Mouse (Mus musculus) C2C12 (cell line): ENCODE measurements around the gene Cacna1e. TPM values are rescaled to one million over a fixed set of nuclear protein-coding genes. Genes with fewer than 3 reads are reported as not detected.

ENCODE experiments used
- H3K27me3 ChIP-seq: one replicate; pipeline ENCODE4 v1.6.1; 2011; ENCODE audit not compliant: control insufficient read depth, insufficient read depth, insufficient read length
- H3K36me3 ChIP-seq: one replicate; pipeline ENCODE4 v1.6.1; 2011; ENCODE audit not compliant: control insufficient read depth, insufficient read depth
- H3K4me3 ChIP-seq: one replicate; pipeline ENCODE4 v1.5.1; 2011; ENCODE audit warnings: mild to moderate bottlenecking, control low read depth; ENCODE audit not compliant: poor library complexity, insufficient read depth, severe bottlenecking
- H3K79me2 ChIP-seq: one replicate; pipeline ENCODE4 v1.6.1; 2011; ENCODE audit not compliant: control insufficient read depth, insufficient read depth
- H3K79me3 ChIP-seq: one replicate; pipeline ENCODE4 v1.6.1; 2011; ENCODE audit warnings: low read depth, control low read depth
- H3ac ChIP-seq: one replicate; pipeline ENCODE3; 2011; ENCODE audit warnings: low read depth; ENCODE audit not compliant: control insufficient read depth, insufficient read length
- CEBPB ChIP-seq: IDR thresholded peaks from one replicate; pipeline ENCODE4 v1.6.1; 2011; ENCODE audit warnings: low read depth, mild to moderate bottlenecking, control low read depth, moderate library complexity
- CTCF ChIP-seq: IDR thresholded peaks from one replicate; pipeline ENCODE4 v1.5.1; 2011; ENCODE audit not compliant: control insufficient read depth, insufficient read depth, insufficient read length
- FOSL1 ChIP-seq: IDR thresholded peaks from one replicate; pipeline ENCODE4 v1.8.0; 2011; ENCODE audit warnings: mild to moderate bottlenecking, low read length; ENCODE audit not compliant: poor library complexity, insufficient read depth, severe bottlenecking
- MAX ChIP-seq: IDR thresholded peaks from one replicate; pipeline ENCODE4 v1.6.1; 2011; ENCODE audit warnings: mild to moderate bottlenecking, control low read depth
- MYOD1 ChIP-seq: IDR thresholded peaks from one replicate; pipeline ENCODE4 v1.6.1; 2011; ENCODE audit warnings: low read depth; ENCODE audit not compliant: control insufficient read depth, insufficient read length
- MYOG ChIP-seq: IDR thresholded peaks from one replicate; pipeline ENCODE4 v1.6.1; 2011; ENCODE audit not compliant: control insufficient read depth, insufficient read length; ENCODE audit errors: extremely low read depth
- USF1 ChIP-seq: IDR thresholded peaks from one replicate; pipeline ENCODE4 v1.6.1; 2011; ENCODE audit warnings: low read depth, mild to moderate bottlenecking, control low read depth, moderate library complexity
- polyA plus RNA-seq: library from polyadenylated mRNA; unstranded; fragments of >200 nt; fragmentation: generic; extraction: Trizol; gene quantifications from one replicate; pipeline ENCODE4 v1.2.1, GENCODE M21; 2012; ENCODE audit warnings: missing spikeins

Cacna1e gene
- polyA plus RNA-seq, 1 experiment = not detected

DNA sequence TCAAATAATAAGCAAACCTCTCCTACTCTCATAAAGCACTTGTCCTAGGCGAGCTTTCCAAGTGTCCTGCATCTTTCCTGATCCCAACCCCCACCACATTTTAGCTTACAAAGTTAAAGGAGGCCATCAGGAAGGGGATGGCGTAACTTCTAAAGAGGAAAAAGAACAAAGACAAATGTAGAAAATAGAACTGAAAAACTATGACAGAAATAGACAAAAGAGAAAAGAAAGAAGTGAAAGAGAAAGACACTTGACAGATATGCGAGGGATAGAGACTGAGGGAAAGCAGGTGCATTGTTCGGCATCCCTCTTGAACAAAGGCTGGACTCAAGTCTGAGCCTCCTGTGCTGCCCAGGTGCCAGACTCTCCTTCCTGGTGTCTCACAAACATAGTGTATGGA lies 246.5 kb downstream of the Cacna1e start:
- Histone ChIP-seq H3ac (no peak overlapping the region), H3K27me3 (no peaks in the 10 kb centered on the region), H3K79me2 (no peaks in the 10 kb centered on the region), H3K4me3 (no peak overlapping the region), H3K36me3 (no peaks in the 10 kb centered on the region), H3K79me3 (no peaks in the 10 kb centered on the region)
- TF ChIP-seq MYOD1 (no peak), CEBPB (no peak), MYOG (no peak), USF1 (no peak), MAX (no peak), CTCF (no peak), FOSL1 (no peak)

DNA sequence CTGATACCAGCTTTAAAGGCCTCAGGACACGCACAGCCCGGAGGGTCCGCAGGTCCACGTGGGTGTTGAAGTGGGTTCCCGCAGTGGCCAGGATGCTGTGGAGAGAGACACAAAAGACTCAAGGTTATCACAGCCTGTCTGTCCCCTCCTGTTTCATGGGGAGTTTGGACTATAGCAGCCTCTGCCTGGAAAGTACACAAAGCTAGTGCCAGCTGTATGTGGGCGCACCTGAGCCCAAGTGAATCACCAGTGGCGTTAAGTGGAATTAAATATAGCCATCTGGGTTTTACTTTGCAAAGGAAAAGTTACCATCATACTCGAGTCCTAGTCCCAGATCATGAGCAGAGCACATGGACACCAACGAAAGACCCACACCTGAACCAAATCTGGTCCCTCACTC lies 248.5 kb downstream of the Cacna1e start:
- Histone ChIP-seq H3ac (no peak overlapping the region), H3K27me3 (no peaks in the 10 kb centered on the region), H3K36me3 (no peaks in the 10 kb centered on the region), H3K79me2 (no peaks in the 10 kb centered on the region), H3K79me3 (no peaks in the 10 kb centered on the region), H3K4me3 (no peak overlapping the region)
- TF ChIP-seq USF1 = no peak
- no peak for TF ChIP-seq MAX
- TF ChIP-seq FOSL1 = no peak
- TF ChIP-seq MYOG = no peak
- no peak for TF ChIP-seq CTCF
- TF ChIP-seq CEBPB = no peak
- no peak for TF ChIP-seq MYOD1

DNA sequence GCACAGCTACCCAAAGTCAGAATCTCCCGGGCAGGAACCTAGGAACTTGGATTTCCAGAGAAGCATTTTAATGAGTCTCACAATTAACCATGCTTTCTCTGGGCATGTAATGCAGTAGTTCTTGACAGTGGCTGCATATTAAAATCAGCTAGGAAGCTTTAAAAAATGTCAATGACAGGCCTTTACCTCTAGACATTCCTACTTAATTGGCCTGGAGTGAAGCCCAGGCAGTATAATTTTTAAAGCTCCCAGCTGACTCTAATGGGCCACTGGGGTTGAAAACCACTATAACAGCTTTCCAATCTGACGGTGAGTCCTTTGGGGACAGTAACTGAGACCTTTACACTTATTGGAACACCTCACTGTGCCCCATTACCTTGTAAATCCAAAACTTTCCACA lies 251.4 kb downstream of the Cacna1e start:
- H3K27me3 ChIP-seq = no peaks in the 10 kb centered on the region
- H3K79me3 ChIP-seq = no peaks in the 10 kb centered on the region
- H3ac ChIP-seq = no peak overlapping the region
- H3K36me3 ChIP-seq = no peaks in the 10 kb centered on the region
- H3K4me3 ChIP-seq = no peak overlapping the region
- TF ChIP-seq USF1 = no peak
- TF ChIP-seq MYOD1 = no peak
- no peak for TF ChIP-seq CTCF
- TF ChIP-seq CEBPB = no peak
- TF ChIP-seq MYOG = no peak
- no peak for TF ChIP-seq MAX
- no peak for TF ChIP-seq FOSL1
- H3K79me2 ChIP-seq = no peaks in the 10 kb centered on the region

DNA sequence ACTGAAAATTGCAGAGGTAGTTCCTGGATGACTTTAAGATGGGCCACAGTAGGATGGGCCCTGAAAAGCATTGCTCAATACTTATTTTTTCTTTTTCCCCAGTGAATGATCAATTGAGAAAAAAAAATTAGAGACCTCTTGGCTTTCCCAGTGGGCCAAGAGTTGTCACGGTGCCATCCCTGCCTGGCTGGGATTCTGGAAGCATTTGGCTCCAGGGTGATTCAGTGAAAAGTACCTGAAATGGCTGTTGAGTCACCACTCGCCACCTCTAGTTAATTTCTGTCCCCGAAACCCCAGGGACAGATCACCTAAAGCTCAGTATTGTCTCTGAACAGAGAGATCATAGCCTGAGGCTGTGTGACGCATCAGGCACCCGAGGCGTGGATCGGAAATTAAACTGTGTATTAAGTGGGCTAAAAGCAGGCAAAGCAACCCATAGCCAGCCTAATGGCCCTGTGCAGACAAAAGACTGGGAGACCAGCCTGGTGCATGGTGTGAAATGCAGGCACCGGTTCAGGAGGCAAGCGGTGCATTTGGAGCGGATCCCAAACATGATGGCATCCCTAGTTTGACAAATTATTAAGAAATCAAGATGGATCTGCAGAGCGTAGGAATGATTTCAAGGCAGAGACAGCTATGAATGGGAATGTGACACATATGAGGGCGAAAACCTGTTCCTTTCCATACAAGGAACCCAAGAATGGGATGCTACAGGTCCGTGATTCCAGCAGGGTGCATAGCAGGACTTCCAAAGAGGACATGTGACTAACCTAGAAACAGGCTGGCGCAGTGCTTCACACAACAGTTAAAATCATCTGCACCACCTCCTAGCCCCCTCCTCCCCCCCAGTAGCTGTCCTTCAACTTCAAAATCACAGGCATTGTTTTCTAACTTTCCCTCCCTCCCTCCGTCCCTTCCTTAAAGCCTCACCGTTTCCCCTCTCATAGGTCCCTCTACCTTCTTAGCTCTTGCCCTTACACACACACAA lies 261.3 kb downstream of the Cacna1e start:
- TF ChIP-seq CEBPB = no peak
- no peak for TF ChIP-seq MAX
- TF ChIP-seq USF1 = no peak
- TF ChIP-seq FOSL1 = no peak
- no peak for TF ChIP-seq MYOD1
- no peak for TF ChIP-seq MYOG
- TF ChIP-seq CTCF = no peak
- no peak overlapping the region for H3K4me3 ChIP-seq

DNA sequence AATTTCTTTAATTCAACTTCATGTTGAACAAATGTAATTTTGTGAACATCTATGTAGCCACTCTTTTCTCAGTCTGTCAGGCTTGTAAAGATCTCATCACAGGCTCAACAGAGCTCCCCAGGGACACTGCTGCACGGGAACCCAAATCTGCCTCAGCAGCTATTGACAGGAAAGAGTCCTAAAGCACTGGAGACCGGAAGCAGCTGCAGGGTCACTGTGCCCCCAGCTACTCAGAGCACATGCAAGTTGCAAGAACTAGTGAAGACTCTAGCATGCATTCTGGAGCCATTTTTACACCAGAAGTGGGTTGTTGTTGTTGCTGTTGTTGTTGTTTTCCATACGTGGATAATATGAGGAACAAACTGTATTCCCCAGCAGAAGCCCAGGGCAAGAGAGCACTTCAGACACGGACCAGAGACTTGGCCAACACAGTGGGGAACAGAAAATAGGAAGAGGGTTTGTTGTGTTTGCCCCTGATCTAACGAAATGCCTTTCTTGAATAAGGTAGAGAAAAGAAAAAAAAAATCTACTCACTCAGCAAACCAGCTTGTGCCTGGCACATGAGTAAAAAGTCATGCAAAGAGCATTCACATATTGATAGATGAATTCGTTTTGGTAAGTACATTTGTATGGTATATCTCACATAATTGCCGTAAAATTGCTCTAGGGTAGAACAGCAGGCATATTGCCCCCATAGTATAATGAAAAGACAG lies 266.4 kb downstream of the Cacna1e start:
- H3K79me3 ChIP-seq = no peaks in the 10 kb centered on the region
- TF ChIP-seq MYOD1 (no peak), CTCF (no peak), MYOG (no peak)
- no peak overlapping the region for H3ac ChIP-seq
- no peaks in the 10 kb centered on the region for H3K36me3 ChIP-seq
- no peaks in the 10 kb centered on the region for H3K79me2 ChIP-seq
- H3K4me3 ChIP-seq = no peak overlapping the region
- no peaks in the 10 kb centered on the region for H3K27me3 ChIP-seq

More for the DNA sequence above, 261.3 kb downstream of the Cacna1e start:
- H3K79me3 ChIP-seq = no peaks in the 10 kb centered on the region
- H3ac ChIP-seq = no peak overlapping the region
- no peaks in the 10 kb centered on the region for H3K79me2 ChIP-seq
- no peaks in the 10 kb centered on the region for H3K36me3 ChIP-seq
- H3K27me3 ChIP-seq = no peaks in the 10 kb centered on the region

DNA sequence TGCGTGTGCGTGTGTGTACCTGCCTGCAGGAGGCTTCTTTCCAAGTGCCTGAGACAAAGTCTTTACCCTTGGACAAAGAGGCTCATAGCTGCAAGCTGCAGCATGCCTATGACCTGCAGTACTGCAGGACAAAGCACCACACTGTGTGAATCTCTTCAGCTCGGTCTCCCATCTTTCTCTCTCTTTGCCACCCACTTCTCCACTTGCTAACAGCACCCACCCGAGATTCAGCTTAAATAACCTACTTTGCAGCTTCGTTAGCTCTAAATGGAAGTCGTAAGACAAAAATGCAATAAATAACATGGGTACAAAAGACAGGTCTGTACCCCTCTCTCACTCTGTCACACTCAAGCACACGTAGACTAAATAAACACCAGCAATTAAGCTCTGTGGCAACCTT lies 268.5 kb downstream of the Cacna1e start:
- Histone ChIP-seq H3K4me3 (no peak overlapping the region), H3K36me3 (no peaks in the 10 kb centered on the region), H3K79me2 (no peaks in the 10 kb centered on the region), H3K79me3 (no peaks in the 10 kb centered on the region), H3K27me3 (no peaks in the 10 kb centered on the region), H3ac (no peak overlapping the region)
- TF ChIP-seq MAX = no peak
- no peak for TF ChIP-seq MYOD1
- TF ChIP-seq FOSL1 = no peak
- no peak for TF ChIP-seq MYOG
- TF ChIP-seq CTCF = no peak
